Mouse (Mus musculus): ENCODE data around the gene Akr1b10.
A peak's percentile ranks its signal among the peaks of the same experiment; 100 is the strongest.

DNA sequence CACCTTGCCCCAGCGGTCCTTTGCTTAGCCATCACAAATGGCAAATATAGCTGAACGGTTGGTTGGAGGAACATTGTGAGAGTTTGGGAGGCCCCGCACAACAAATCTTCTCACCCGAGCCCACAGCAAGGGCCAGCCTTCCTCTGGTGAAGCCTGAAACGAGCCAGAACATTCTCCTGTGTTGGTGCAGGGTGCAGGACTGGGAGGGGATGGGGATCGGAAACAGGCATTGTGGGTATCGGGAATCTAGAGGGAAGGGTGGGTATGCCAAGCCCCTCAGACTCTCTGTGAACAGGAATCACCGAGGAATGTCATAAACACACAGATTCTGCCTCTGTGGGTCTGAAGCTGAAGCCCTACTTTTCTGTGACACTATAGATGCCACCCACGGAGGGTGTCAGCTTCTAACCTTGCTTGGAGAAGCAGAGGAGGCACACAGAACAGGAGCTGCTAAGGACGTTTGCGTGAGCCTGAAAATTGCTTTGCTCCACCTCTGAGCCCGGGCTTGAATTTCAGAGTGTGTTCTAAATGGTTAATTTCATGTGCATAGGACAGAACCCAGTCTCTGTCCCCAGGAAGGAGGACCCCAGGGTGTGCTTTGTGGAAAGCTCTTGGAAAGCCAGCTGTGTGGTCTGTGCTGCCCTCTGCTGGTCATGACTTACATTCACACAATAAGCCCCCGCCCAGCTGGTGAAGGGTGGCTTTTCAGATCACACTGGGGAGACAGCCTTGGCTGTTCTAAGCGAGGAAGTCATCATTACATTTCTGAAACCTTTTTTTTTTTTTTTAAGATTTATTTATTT lies 37.7 kb upstream of the Akr1b10 start:
- TF ChIP-seq POLR2A (IDR thresholded peaks at IDR 0.05; ENCODE audit: control insufficient read depth, extremely low read depth, insufficient read depth, low read length, poor library complexity) (no peak), CTCF (IDR thresholded peaks at IDR 0.05; ENCODE audit: borderline replicate concordance, control insufficient read depth, extremely low read depth, insufficient read depth, low read length, poor library complexity) (peak; percentile 87; the same call in 1 of the 2 replicates)
